Mouse (Mus musculus) liver, postnatal 0 days (tissue): ENCODE results near the gene Pam.

ENCODE experiments used
- CTCF ChIP-seq: sonication (generic); IDR thresholded peaks from 2 replicates; pipeline ENCODE4 v1.5.1; 2016; ENCODE audit warnings: antibody characterized with exemption, low read depth
- EP300 ChIP-seq: IDR thresholded peaks from 2 replicates; pipeline ENCODE4 v1.6.1; 2016; ENCODE audit warnings: antibody characterized with exemption, low read depth, mild to moderate bottlenecking

DNA sequence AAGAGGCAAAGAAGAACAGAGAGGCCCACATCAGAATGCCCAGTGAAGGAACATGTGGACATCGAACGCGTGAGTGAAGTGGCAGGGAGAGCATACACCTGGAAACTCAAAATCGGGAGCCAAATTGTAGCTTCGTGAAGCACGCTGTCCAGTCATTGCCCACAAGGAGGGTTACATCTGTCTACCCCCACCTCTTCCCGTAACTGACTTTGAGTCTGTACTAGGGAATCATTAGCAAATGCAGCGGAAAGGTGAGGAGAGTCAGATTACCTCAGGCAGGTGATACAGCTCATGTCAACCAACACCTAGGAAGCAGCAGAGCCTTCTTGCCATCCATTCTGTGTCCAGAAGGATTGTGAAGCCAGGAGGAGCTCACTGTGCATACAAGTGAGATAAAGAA is 39.9 kb downstream of the Pam start:
- TF ChIP-seq CTCF = no peak
- TF ChIP-seq EP300 = no peak
